Mouse (Mus musculus) ES-Bruce4 (cell line): ENCODE results near the gene Prkg1. TPM values are rescaled to one million over a fixed set of nuclear protein-coding genes. Genes with fewer than 3 reads are reported as not detected.

ENCODE experiments used
- H3K27ac ChIP-seq: 2 replicates; pipeline ENCODE4 v1.5.1; 2012; ENCODE audit warnings: low read length, inconsistent platforms; ENCODE audit not compliant: insufficient read depth
- H3K27me3 ChIP-seq: 2 replicates; pipeline ENCODE4 v1.6.1; 2012; ENCODE audit warnings: mild to moderate bottlenecking, low read length, inconsistent platforms; ENCODE audit not compliant: control insufficient read depth, poor library complexity, insufficient read depth, severe bottlenecking
- H3K36me3 ChIP-seq: 2 replicates; pipeline ENCODE4 v1.6.1; 2012; ENCODE audit warnings: inconsistent platforms, mild to moderate bottlenecking, low read length, moderate library complexity; ENCODE audit not compliant: control insufficient read depth, poor library complexity, insufficient read depth, severe bottlenecking
- H3K4me1 ChIP-seq: one replicate; pipeline ENCODE4 v1.8.1; 2011; ENCODE audit warnings: low read length; ENCODE audit not compliant: control insufficient read depth, insufficient read depth
- H3K4me3 ChIP-seq: 2 replicates; pipeline ENCODE4 v1.5.1; 2011; ENCODE audit warnings: low read depth, mild to moderate bottlenecking, low read length
- H3K9ac ChIP-seq: 2 replicates; pipeline ENCODE4 v1.6.1; 2012; ENCODE audit warnings: low read depth, mild to moderate bottlenecking, inconsistent platforms; ENCODE audit not compliant: poor library complexity, severe bottlenecking
- H3K9me3 ChIP-seq: replicated peaks from 2 replicates; pipeline ENCODE4 v1.6.1; 2012; ENCODE audit warnings: mild to moderate bottlenecking, low read length, inconsistent platforms; ENCODE audit not compliant: control insufficient read depth, poor library complexity, insufficient read depth, severe bottlenecking
- CTCF ChIP-seq: IDR thresholded peaks from one replicate; pipeline ENCODE4 v1.8.1; 2011; ENCODE audit warnings: low read depth, low read length
- EP300 ChIP-seq: IDR thresholded peaks from 2 replicates; pipeline ENCODE4 v1.6.1; 2011; ENCODE audit warnings: low read depth, low read length; ENCODE audit not compliant: insufficient read depth
- POLR2A ChIP-seq: IDR thresholded peaks from one replicate; pipeline ENCODE4 v1.8.1; 2011; ENCODE audit warnings: low read length; ENCODE audit not compliant: insufficient read depth
- polyA plus RNA-seq: library from polyadenylated mRNA; stranded (reverse); fragments of >200 nt; gene quantifications from 2 replicates; pipeline ENCODE4 v1.2.4, GENCODE M21; 2011; ENCODE audit warnings: low read depth; ENCODE audit not compliant: missing spikeins, insufficient read depth, insufficient read length

Gene Prkg1
- polyA plus RNA-seq, 1 experiment, result 0.46 TPM

GRCm38 (mm10) chr19:31425199-31425598 lies 339.6 kb downstream of the Prkg1 start:
- Histone ChIP-seq H3K9me3 (no peaks in the 10 kb centered on the region), H3K9ac (no peak overlapping the region), H3K27me3 (no peaks in the 10 kb centered on the region), H3K4me3 (no peak overlapping the region), H3K36me3 (no peaks in the 10 kb centered on the region), H3K4me1 (no peaks in the 10 kb centered on the region), H3K27ac (no peak overlapping the region)
- TF ChIP-seq EP300 (no peak), POLR2A (no peak), CTCF (no peak)

GRCm38 (mm10) chr19:31424319-31424718 lies 340.5 kb downstream of the Prkg1 start:
- Histone ChIP-seq H3K4me1 (no peaks in the 10 kb centered on the region), H3K27me3 (no peaks in the 10 kb centered on the region), H3K27ac (no peak overlapping the region), H3K9ac (no peak overlapping the region), H3K9me3 (no peaks in the 10 kb centered on the region), H3K36me3 (no peaks in the 10 kb centered on the region), H3K4me3 (no peak overlapping the region)
- TF ChIP-seq CTCF, result no peak
- no peak for TF ChIP-seq POLR2A
- TF ChIP-seq EP300, result no peak

DNA sequence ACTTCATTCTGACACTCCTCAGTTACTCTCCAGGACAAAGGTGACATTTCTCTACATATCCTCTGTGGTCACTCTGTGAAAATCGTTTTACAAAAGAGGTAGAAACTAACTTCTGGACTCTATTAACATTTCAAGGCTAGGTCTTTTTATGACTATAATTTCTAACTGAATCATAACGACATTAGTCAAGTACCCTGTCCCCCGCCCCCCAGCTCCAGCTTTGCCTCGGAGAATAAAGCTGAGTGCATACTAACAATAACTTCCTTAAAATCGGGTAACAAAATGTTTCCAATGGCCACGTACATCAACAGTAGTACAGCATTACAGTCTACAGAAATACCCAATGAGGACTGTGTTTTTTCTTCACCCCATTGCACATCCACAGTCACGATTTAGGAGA lies 351.3 kb downstream of the Prkg1 start:
- Histone ChIP-seq H3K27me3 (no peaks in the 10 kb centered on the region), H3K27ac (no peak overlapping the region), H3K4me3 (no peak overlapping the region), H3K9ac (no peak overlapping the region), H3K4me1 (no peaks in the 10 kb centered on the region), H3K9me3 (no peaks in the 10 kb centered on the region), H3K36me3 (no peaks in the 10 kb centered on the region)
- no peak for TF ChIP-seq POLR2A
- TF ChIP-seq EP300, result no peak
- no peak for TF ChIP-seq CTCF

- no peaks in the 10 kb centered on the region for H3K27me3 ChIP-seq
- no peaks in the 10 kb centered on the region for H3K4me1 ChIP-seq
- H3K36me3 ChIP-seq, result no peaks in the 10 kb centered on the region
- no peak overlapping the region for H3K27ac ChIP-seq
- TF ChIP-seq EP300 (no peak), POLR2A (no peak), CTCF (no peak)
- H3K9me3 ChIP-seq, result no peaks in the 10 kb centered on the region
- H3K9ac ChIP-seq, result no peak overlapping the region
- H3K4me3 ChIP-seq, result no peak overlapping the region
These were observed 368.7 kb downstream of the Prkg1 start for GRCm38 (mm10) chr19:31396096-31396495.

DNA sequence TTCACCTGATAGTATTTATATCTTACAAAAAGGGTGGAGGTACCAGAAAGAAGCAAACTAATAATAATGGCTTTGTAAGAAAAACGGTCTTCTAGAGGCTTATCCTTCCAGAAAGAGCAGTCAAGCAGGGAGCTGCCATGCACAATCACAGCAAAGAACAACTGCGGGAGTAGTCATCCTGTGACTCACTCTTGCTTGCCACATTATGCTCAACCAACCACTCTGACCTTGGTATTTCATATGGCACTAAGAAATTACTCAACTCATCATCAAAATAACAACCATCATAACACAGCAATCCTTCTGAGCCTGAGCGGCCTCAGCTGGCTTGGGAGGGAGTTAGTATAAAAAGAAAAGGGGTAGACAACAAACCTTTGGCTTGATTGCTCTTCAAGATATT lies 379.5 kb downstream of the Prkg1 start:
- no peak overlapping the region for H3K9ac ChIP-seq
- H3K27me3 ChIP-seq, result no peaks in the 10 kb centered on the region
- H3K9me3 ChIP-seq, result no peaks in the 10 kb centered on the region
- no peaks in the 10 kb centered on the region for H3K36me3 ChIP-seq
- no peaks in the 10 kb centered on the region for H3K4me1 ChIP-seq
- TF ChIP-seq POLR2A (no peak), EP300 (no peak), CTCF (no peak)
- no peak overlapping the region for H3K4me3 ChIP-seq
- H3K27ac ChIP-seq, result no peak overlapping the region

GRCm38 (mm10) chr19:31383881-31384280 lies 381.0 kb downstream of the Prkg1 start:
- Histone ChIP-seq H3K4me3 (no peak overlapping the region), H3K36me3 (no peaks in the 10 kb centered on the region), H3K9ac (no peak overlapping the region), H3K27ac (no peak overlapping the region), H3K4me1 (no peaks in the 10 kb centered on the region), H3K27me3 (no peaks in the 10 kb centered on the region), H3K9me3 (no peaks in the 10 kb centered on the region)
- TF ChIP-seq CTCF (no peak), EP300 (no peak), POLR2A (no peak)
